Mouse (Mus musculus): ENCODE results near the gene Tmem259.

- TF ChIP-seq CTCF (IDR thresholded peaks at IDR 0.05 in 2 of 3, conservative IDR thresholded peaks at IDR 0.05 in 1 of 3; ENCODE audit: control insufficient read depth in 1 of 3, insufficient read depth in 1 of 3, low read depth in 2 of 3, low read length in 3 of 3, poor library complexity in 1 of 3, severe bottlenecking in 1 of 3): no peak
- no peak for TF ChIP-seq USF1 (IDR thresholded peaks at IDR 0.05; ENCODE audit: low read depth, low read length)
- TF ChIP-seq ZC3H11A (IDR thresholded peaks at IDR 0.05; ENCODE audit: low read depth, low read length): no peak
- no peak for TF ChIP-seq RAD21 (IDR thresholded peaks at IDR 0.05; ENCODE audit: low read depth, low read length)
- TF ChIP-seq POLR2A (IDR thresholded peaks at IDR 0.05; ENCODE audit: control insufficient read depth in 1 of 2, insufficient read depth in 1 of 2, low read depth in 1 of 2, low read length in 2 of 2, poor library complexity in 1 of 2): no peak
- TF ChIP-seq MAFK (IDR thresholded peaks at IDR 0.05; ENCODE audit: borderline replicate concordance, low read depth, low read length): no peak
- no peak for TF ChIP-seq GATA1 (IDR thresholded peaks at IDR 0.05; ENCODE audit: low read depth, low read length)
Measured at GRCm38 (mm10) chr10:80022806-80023205, 38.7 kb upstream of the Tmem259 start.
